Mouse (Mus musculus) kidney, postnatal 4 days (tissue): ENCODE measurements around the gene Nfatc2ip.
A peak's percentile ranks its signal among the peaks of the same experiment; 100 is the strongest.

Experiments used
- DNase-seq, 2 experiments: peaks; one replicate each; pipeline ENCODE4 v3.0.0; 2021; ENCODE audit warnings: mixed read lengths in 2 of 2

Nfatc2ip gene

GRCm38 (mm10) chr7:126396298-126397119 is at the start of gene Nfatc2ip:
Nfatc2ip (minus strand) TSS chr7:126396737.
- peak; percentile 93 to 94 for DNase-seq

GRCm38 (mm10) chr7:126446217-126446616 is 49.7 kb upstream of the Nfatc2ip start:
- no peak for DNase-seq

- DNase-seq = no peak
These were observed 48.7 kb upstream of the Nfatc2ip start for GRCm38 (mm10) chr7:126445104-126445815.

- DNase-seq = no peak
These were observed 48.0 kb upstream of the Nfatc2ip start for GRCm38 (mm10) chr7:126444536-126444935.

GRCm38 (mm10) chr7:126443997-126444396 is 47.5 kb upstream of the Nfatc2ip start:
- DNase-seq = no peak

- no peak for DNase-seq
These were observed 43.6 kb upstream of the Nfatc2ip start for GRCm38 (mm10) chr7:126440134-126440533.

- peak; percentile 79 to 83 for DNase-seq
These were observed 40.3 kb upstream of the Nfatc2ip start for GRCm38 (mm10) chr7:126436851-126437250.

- no peak for DNase-seq
These were observed 39.3 kb upstream of the Nfatc2ip start for GRCm38 (mm10) chr7:126435801-126436200.

GRCm38 (mm10) chr7:126434726-126435125 is 38.2 kb upstream of the Nfatc2ip start:
- DNase-seq = no peak

- no peak for DNase-seq
These were observed 33.6 kb upstream of the Nfatc2ip start for GRCm38 (mm10) chr7:126430167-126430566.

- DNase-seq = no peak
These were observed 33.0 kb upstream of the Nfatc2ip start for GRCm38 (mm10) chr7:126429503-126429898.

GRCm38 (mm10) chr7:126428631-126429502 is 32.3 kb upstream of the Nfatc2ip start, which contains the start of gene Rabep2:
Rabep2 (plus strand) TSS chr7:126428759.
- DNase-seq = peak; percentile 99 to 100

- no peak for DNase-seq
These were observed 31.6 kb upstream of the Nfatc2ip start for GRCm38 (mm10) chr7:126428154-126428553.

- DNase-seq = peak; percentile 25 to 28
These were observed 30.9 kb upstream of the Nfatc2ip start for GRCm38 (mm10) chr7:126427323-126427860.

- DNase-seq = no peak
These were observed 27.6 kb upstream of the Nfatc2ip start for GRCm38 (mm10) chr7:126424161-126424560.

GRCm38 (mm10) chr7:126421756-126422155 is 25.2 kb upstream of the Nfatc2ip start:
- no peak for DNase-seq

- no peak for DNase-seq
These were observed 22.0 kb upstream of the Nfatc2ip start for GRCm38 (mm10) chr7:126418496-126418895.

GRCm38 (mm10) chr7:126417606-126418005 is 21.1 kb upstream of the Nfatc2ip start:
- DNase-seq = no peak

GRCm38 (mm10) chr7:126417045-126417444 is 20.5 kb upstream of the Nfatc2ip start:
- DNase-seq = no peak

GRCm38 (mm10) chr7:126416615-126417014 is 20.1 kb upstream of the Nfatc2ip start:
- DNase-seq = no peak

GRCm38 (mm10) chr7:126414725-126415124 is 18.2 kb upstream of the Nfatc2ip start, which contains the start of gene Cd19:
Cd19 (minus strand) TSS chr7:126414889.
- DNase-seq = no peak

GRCm38 (mm10) chr7:126411061-126411460 is 14.5 kb upstream of the Nfatc2ip start:
- no peak for DNase-seq
